Mouse (Mus musculus) retina, embryonic 14.5 days (tissue): ENCODE measurements around the gene Pramef17.
"Not testable (repeated sequence)": the region's sequence is repeated elsewhere in the genome, so short reads cannot be mapped to it uniquely, and the experiment has no call there.

Experiments used
- DNase-seq: peaks from one replicate; pipeline ENCODE4 v3.0.0-alpha.2; 2015; ENCODE audit warnings: low spot score

Pramef17 gene

DNA sequence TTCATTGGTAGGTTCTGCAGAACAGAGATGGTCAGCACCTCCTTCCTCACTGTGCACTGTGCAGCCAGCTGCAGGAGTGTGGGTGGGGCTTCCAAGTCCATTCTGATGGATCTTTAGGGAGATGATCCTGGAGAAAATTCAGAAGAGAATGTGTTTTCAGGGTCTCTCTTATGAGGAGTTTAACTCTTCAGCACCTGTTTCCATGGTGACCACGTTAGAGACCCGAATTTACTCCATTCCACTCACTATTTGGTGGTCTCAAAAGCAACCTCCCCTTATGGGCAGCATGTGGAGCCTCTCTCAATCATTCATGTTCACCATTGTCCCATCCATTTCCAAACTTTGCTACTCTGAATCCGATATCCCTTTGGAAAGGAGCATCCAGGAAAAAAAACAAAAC lies at the start of gene Pramef17:
Gene Pramef17 (minus strand): TSS at position 101 of the 400 bp plus-strand sequence.
- DNase-seq = not testable (repeated sequence)

DNA sequence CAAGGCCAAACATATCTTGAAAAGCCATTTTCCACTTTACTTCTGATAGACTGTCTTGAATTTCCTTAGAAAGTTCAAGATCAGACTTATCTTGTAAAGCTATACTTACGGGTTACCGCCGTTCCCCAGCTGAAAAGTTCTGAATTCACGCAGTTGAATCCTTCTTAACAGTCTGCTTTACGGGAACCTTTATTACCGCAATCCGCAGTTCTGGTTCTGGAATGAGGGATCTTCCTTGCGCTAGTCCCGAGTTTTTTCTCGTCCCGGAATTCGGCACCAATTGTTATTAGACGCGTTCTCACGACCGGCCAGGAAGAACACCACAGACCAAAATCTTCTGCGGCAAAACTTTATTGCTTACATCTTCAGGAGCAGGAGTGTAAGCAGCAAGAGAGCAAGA lies 6.0 kb downstream of the Pramef17 start:
- DNase-seq = not testable (repeated sequence)

DNA sequence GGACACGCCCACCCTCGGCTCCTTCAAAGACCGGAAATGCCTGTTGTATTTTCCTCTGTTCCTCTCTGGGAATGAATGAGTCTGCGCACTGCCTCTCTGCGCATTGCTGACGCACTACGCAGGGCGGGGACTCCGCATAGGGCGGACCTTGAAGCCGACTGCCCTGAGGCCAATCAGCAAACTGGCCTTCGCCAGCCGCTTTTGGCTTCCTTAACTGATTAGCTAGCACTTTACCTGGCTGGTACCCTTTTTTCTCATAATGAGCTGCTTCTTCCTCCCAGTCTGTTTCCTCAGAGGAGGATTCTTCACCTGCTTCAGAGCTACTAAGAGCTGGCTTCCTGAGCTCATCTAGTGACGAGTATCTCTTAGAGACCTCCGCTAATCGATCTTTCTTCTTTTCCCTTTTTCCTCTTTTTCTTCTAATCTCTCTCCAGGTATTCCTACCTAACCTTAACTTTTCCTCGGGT lies 6.7 kb downstream of the Pramef17 start:
- not testable (repeated sequence) for DNase-seq

DNA sequence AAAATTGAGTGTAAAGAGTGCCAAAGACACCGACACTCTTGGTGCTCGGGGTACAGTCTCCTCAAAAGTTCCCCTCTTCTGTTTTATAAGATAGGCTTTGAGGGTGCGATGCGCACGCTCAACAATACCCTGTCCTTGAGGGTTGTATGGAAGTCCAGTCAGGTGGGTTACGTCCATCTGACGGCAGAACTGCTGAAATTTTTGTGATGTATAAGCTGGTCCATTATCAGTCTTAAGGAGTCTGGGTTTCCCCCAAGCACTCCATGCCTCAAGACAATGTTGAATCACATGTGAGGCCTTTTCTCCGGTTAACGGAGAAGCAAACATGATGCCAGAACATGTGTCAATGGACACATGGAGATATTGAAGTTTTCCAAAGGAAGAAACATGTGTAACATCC lies 8.4 kb downstream of the Pramef17 start:
- DNase-seq = not testable (repeated sequence)

DNA sequence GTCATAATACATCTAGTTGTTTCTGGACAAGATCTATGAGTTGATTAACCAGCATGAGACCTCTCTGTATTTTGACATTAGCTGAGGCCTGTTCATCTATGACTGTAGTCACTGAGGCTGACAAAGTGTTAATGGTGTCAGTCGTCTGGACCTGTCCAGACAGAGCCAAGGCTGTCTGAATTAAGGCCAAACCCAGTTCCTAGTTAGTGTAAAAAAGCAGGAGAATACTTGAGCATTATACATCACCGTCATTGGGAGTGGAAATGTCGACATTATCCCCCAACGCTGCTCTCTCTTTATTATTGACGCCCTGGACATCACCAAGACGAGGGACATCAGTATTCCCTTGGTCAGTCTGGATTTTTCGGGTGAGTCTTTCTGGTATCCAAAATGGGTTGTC lies 9.0 kb downstream of the Pramef17 start:
- DNase-seq = not testable (repeated sequence)

DNA sequence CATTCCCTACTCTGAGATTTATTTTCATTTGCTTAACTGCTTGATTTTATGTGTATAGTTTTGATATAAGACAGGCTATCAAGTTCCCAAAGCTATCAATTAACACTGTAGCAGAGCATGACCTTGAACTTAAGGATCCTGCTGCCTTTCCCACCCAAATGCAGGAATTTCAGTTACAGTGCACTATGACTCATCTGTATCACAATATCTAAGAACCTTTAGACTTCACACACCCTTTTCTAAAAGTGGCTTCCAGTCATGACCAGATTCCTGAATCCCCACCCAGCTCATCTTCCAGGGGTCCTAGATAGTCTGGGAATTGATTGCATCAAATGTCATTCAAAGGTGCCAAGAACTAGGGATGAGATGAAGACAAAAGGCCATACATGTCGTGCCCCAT lies 10.7 kb downstream of the Pramef17 start:
- DNase-seq = not testable (repeated sequence)

DNA sequence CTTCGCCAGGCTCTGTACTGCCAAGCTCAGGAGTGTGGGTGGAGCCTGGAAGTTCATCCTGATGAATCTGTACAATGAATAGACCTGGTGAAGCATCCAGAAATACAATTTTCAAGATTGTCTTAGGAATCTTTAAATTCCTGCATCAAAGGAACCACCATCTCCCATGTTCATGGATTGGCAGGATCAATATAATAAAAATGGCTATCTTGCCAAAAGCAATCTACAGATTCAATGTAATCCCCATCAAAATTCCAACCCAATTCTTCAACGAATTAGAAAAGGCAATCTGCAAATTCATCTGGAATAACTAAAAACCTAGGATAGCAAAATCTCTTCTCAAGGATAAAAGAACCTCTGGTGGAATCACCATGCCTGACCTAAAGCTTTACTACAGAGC lies 27.3 kb downstream of the Pramef17 start, which contains the start of gene Gm13101:
Gene Gm13101 (minus strand): TSS at position 101 of the 400 bp plus-strand sequence.
- not testable (repeated sequence) for DNase-seq

DNA sequence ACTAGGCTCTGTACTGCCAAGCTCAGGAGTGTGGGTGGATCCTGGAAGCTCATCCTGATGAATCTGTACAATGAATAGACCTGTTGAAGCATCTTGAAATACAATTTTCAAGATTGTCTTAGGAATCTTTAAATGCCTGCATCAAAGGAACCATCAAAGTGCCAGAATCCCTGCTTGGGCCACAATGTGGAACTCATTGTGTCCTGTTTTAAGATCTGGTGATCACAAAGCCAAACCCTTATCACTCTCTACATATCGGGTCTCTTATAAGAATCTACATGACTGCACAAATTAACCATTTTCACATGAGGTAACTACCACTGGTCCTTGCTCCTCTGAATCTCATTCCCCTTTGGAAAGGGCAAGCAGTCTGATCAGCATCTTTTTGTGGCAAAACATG lies 43.3 kb downstream of the Pramef17 start, which contains the start of gene Pramef25:
Gene Pramef25 (minus strand): TSS at position 101 of the 400 bp plus-strand sequence.
- not testable (repeated sequence) for DNase-seq
